Mouse (Mus musculus): ENCODE measurements around the gene Xrcc6.

- TF ChIP-seq POLR2A (IDR thresholded peaks at IDR 0.05; ENCODE audit: extremely low read depth, insufficient read depth, low read length) (no peak), CTCF (IDR thresholded peaks at IDR 0.05; ENCODE audit: low read depth, low read length) (no peak)
Measured at GRCm38 (mm10) chr15:81940219-81940618, 47.4 kb upstream of the Xrcc6 start.
